Mouse (Mus musculus): ENCODE data around the gene Shisa8.
A peak's percentile ranks its signal among the peaks of the same experiment; 100 is the strongest.
"Not testable (repeated sequence)": the region's sequence is repeated elsewhere in the genome, so short reads cannot be mapped to it uniquely, and the experiment has no call there.

Gene Shisa8

DNA sequence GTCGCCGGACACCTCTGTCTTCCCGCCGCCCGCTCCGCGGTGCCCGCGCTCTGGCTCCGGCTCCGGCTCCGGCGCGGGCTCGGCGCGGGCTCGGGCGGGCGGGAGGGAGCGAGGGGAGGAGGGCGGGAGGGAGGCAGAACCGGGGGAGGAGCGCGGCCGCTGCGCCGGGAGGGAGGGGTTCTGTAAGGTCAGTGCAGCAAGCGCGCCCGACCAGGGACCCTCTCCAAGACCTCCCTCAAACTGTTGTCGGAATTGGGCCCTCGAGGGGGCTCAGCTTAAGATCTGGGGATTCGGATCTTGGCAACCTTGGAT lies at the start of gene Shisa8:
Gene Shisa8 (minus strand): TSS at position 64 of the 312 bp plus-strand sequence.
- DNase-seq: peak; percentile 74 to 77

DNA sequence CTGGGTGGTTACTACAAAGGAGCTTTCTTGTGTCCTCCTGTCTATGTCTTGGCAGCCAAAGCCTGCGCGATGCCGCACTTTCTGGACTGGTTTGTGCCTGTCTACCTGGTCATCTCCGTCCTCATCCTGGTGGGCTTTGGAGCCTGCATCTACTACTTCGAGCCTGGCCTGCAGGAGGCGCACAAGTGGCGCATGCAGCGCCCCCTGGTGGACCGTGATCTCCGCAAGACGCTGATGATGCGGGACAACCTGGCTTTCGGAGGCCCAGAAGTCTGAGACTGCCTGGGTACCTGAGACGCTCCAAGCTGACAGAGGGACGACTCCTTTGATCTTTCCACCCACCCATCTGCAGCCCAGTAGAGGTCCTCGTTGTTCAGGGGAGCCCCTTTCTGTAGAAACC lies 46.9 kb upstream of the Shisa8 start:
- DNase-seq: peak; percentile 66 to 81

DNA sequence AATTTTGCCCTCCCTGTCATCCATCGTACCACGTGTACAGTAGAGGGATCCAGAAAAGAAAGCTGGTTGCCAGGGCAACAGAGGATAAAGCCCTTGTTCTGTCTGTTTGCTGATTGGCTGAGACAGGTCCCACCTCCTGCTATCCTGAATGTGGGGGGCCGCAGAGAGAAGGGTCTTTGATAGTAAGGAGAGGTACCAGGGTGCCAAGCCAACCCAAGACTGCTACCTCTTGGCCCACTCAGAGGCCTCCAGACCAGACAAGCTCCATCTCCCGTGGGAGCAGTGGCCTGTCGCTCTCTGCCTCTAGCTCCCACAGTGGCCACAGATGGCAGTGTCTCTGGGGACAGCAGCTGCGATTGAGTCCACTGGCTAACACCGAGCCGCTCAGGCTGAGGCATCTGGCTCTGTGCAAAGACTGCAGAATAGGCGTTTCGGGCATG lies 43.3 kb upstream of the Shisa8 start:
- DNase-seq: peak; percentile 74 to 81

DNA sequence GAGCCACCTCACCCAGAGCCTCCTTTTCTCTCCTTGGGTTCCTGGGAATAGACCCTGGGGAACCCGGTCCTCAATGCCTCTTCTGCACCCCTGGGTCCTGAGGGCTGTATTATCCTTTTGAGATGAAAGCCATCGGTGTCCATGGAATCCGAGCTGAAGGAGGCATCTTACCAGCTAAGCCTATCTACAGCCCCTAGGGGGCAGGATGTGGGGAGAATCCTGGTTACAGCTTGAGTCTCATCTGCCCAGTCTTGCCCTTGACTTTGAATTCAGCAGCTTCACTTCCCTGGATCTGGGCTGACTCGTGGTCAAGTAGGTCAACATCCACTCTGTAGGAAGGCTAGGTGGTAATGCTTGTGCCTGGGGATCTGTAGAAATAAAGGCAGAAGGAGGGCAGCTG lies 42.6 kb upstream of the Shisa8 start:
- DNase-seq: no peak

DNA sequence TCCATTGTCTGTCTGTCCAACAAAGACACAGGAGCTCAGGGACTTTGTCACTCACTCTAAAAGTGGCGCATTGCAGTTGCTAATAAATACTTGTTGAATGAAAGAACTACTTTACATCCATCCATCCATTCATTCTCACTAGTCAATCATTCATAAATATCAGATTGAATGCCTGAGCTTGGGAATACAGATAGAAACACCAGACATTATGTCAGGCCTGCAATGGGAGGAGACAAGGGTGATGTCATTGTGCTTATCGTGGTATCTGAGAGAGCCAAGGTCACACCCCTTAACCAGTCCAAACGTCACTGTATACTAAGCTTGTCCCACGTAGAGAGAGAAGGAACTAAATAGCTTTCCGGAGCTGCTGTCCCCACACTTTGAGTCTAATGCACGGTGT lies 39.5 kb upstream of the Shisa8 start, which contains the start of gene 1500009C09Rik:
Gene 1500009C09Rik (plus strand): TSS at position 301 of the 400 bp plus-strand sequence.
- no peak for DNase-seq

DNA sequence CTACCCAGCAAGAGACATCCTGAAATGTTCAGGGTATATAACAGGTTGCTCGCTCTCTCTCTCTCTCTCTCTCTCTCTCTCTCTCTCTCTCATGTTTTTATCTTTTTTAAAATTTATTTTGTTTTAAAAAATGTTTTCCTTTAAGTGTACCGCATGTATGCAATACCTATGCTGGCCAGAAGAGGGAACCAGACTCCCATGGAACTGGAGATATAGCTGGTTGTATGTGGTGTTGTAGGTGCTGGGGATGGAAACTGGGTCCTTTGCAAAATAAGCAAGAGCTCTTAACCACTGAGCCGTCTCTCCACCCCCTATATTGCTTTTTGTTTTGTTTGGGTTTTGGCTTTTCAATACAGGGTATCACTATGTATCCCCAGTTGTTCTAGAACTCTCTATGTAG lies 39.0 kb upstream of the Shisa8 start:
- DNase-seq: no peak

DNA sequence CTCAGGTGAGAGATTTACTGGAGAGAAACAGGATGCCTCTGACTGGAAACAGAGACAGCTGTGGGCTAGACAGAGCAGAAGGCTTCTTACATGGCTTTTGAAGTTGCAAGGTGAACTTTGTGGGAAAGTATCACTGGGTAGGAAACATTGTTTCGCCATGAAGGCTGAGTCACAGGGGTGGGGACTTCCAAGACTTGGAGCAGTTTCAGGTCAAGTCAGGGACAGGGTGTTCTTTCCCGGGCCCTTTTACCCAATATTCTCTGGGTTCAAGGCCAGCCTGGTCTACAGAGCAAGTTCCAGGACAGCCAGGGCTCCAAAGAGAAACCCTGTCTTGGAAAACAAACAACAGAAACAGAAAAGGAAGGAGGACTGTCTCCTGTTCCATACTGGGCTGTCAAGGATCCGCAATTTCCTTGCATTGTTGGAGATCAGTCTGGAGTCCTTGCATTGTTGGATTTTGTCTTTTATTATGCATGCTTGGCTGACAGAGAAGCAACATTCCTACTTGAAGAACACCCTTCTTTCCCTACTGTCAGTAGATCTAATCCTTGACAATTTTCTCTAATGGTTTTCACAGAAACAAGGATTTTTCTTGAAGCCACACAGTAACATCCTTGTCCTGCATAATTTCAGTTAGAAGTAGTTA lies 34.6 kb upstream of the Shisa8 start:
- DNase-seq: no peak

DNA sequence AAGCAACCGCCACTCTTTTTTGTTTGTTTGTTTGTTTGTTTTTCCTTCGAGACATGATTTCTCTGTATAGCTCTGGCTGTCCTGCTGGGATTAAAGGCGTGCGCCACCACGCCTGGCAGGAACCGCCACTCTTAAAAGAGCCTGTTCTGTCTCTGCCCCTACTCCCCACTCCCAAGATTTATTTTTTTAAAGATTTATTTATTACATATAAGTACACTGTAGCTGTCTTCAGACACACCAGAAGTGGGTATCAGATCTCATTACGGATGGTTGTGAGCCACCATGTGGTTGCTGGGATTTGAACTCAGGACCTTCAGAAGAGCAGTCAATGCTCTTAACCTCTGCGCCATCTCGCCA lies 32.2 kb upstream of the Shisa8 start:
- DNase-seq: not testable (repeated sequence)

DNA sequence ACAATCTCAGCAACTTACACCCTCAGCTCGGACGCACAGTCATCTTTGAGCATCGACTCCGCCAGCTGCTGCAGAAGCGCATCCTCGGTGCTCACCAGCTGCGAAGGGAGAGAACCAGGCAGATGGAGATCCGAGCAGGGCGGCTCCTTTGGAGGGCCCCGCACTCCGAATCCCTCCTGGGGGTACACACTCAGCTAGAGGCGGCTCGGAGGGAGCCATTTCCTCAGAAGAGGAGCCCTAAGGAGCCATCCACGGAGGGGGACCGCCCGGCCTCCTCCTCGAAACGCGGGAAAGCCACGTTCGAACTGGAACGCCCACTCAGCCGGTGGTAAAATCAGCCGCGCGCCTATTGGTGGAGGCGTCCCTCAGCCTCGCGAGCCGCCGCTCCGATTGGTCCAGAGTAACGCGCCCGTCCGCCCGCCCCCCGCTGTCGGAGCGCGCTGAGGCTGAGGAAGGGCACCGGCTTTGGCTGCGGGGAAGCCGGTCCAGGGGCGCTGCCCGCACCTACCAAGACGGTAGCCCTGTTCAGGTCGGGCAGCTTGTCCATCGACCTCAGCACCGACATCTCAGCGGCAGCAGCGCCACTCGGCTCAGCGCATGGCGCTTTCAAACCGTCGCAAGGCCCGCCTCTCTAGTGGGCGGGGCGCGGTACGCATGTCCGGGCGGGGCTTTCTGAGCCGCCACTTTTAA lies 31.6 kb upstream of the Shisa8 start, which contains the start of gene Cenpm:
Gene Cenpm (minus strand): TSS at position 634 of the 690 bp plus-strand sequence.
- DNase-seq: peak; percentile 94 to 95

DNA sequence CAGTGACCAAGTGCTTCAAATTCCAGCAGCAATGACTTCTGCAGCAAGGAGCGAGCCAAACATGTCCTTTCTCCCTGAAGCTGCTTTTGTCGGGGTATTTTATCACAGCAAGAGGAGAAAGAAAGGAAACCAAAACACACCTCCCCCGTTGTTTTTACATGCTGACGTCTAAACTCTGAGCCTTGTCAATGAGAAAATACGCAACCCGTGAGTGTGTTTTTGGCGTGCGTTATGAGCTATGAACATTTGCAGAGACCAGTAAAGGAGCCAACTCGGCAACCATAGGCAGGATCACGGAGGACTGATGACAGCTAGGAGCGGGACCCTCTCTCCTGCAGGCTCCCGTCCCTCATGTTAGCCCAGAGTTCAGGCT lies 31.1 kb upstream of the Shisa8 start:
- no peak for DNase-seq

DNA sequence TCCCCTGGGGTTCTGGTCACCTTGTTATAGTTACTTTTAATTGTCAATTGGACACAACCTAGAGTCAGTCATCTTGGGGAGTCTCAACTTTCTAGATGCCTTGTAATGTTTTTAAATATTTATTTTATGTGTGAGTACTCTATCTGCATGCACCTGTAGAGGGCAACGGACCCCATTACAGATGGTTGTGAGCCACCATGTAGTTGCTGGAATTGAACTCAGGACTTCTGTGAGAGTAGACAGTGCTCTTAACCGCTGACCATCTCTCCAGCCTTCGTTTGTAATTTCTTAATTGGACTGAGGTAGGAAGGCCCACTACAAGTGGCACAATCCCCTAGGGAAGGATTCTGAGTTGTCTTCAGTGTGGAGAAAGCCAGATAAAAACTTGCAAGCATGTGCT lies 30.7 kb upstream of the Shisa8 start:
- no peak for DNase-seq

DNA sequence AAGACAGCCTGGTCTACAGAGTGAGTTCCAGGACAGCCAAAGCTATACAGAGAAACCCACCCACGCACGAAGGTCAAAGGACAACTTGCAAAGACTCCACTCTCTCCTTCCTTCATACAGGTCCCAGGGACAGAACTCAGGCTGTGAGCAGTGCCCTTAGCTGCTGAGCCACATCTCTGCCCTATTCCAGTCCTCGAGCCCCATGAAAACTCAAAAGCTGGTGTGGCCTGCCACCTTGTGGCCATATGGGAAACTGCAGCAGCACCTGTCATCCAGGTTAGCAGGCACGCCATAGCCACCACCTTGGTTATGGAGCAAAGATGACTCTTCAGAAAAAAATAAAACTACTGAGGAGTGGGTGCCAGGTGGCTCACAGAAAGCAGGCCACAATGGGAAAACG lies 23.9 kb upstream of the Shisa8 start:
- peak; percentile 90 to 95 for DNase-seq

DNA sequence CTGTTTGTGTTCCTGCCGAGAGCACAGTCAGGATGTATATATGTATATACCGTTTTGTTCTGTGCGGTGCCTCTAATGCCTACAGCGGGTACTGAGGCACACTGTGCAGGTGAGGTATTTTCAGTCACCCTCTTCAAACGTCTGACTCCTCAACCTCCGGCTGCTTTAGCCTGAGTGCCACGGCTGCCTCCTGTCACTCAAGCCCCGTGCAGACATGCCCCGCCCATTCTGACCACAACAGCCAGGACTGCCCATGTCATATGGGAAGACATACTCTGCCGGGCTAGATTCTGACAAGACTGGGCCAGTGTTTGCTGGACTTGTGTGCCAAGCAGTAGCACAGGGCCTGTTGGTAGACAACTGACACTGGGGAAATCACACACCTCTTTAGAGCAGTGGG lies 23.0 kb upstream of the Shisa8 start:
- DNase-seq: no peak

DNA sequence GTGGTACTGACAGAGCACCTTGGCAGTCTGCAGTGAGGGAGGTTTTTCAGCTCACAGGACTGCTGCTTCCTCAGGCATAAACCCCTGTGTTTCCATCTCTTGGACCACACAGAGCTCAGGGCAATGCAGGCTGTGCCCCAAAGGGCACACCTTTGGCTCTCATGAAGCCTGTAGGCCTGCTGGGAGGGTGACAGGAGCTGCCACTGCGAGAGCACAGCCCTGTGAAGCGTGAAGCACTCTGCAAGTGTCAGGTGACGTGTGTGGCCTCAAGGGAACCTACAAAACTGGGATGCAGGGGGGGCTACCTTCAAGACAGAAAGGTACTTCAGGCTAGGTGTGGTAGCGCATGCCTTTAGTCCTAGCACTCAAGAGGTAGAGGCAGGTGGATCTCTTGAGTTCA lies 20.0 kb upstream of the Shisa8 start:
- DNase-seq: peak in 1 of 2 experiments; percentile 25

DNA sequence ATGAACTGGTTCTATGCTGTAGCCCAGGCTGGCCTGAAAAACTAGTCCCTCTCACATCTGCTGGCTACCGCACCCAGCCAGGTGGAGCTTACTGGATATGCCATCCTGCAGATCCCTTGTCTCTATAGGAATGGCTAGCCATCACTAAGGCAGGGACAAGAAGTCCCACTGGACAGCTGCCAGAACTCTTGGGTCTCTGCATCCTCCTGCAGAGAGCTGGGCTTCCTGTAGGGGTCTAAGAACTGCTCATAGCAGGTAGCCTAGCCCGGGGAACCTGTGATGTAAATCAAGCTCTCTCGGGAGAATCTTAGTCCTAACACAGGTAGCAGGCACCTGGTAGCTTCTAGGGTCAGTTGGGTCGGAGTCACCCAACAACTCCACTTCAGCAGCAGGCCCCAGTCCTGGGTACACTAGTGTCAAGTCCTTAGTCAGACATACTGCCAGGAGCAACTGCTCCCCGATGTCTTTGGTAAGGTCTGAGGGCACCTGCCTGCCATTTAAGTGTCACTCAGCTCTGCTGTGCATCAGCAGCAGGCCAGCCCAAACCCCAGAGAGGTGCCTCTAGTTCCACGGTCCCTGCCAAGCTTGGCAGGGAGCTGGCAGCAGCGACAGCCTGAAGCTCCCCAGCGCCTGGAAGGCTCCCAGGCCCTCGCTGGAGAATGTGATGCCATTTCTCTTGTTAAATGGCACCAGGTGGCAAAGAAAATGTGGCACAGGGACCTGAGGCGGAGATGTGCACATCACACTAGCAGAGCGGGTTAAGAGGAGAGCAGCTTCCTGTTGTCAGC lies 19.2 kb upstream of the Shisa8 start:
- DNase-seq: peak; percentile 89

DNA sequence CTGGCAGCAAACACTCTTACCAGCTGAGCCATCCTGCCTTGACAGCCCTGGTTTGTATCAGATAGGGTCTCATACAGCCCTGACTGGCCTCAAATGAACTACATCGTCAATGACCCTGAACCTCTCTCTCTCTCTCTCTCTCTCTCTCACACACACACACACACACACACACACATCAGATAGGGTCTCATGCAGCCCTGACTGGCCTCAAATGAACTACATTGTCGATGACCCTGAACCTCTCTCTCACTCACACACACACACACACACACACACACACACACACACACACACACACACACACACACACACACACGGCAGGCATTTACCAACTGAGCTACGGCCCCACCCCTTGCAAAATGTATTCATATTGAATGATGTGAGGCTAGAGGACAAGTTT lies 18.5 kb upstream of the Shisa8 start:
- no peak for DNase-seq

DNA sequence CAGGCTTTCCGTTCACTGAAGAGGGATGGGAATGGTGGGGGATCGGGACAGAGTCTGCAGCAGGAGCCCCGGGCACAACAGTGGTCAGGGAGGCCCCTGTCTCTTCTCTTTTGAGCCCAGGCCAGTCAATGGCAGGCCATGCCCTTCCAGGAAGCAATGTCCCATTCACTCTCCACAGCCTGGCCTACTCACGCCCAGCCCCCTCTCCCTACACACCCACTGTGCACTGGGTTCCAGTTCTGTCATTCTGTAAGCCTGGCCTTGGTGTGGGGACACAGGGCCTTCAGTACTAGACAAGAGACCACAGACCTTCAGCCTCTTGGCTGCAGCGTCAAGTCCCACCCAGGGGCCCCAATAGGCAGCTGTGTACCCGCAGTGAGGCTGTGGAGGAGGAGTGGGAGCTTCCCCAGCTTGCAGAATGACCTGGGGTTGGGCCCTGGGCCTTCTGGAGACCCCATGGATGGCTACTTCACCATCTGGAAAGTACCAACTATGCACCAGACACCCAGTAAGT lies 17.5 kb upstream of the Shisa8 start:
- DNase-seq: no peak

DNA sequence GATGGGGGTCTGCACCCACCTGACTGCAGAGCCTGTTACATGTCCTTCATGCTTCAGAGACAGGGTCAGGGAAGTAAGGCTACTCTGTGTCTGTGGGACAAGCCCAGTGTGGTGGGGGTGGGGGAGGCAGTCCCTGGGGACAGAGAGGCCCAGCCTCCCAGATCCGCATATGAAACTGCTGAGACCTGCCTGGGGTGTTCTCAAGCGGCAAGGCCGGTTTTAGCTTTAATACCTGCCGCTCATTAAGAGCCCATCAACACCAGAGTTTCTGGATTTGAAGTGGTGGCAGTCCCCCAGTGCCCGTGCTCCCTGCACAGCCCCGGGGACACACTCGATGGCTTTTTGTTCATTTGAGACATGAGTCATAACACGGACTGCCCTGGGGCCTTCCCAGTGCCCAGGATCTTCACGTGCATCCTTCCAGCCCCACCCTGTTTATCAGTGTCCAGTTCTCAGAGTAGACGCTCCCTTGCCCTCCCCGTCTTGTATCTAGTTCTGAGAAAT lies 17.0 kb upstream of the Shisa8 start:
- DNase-seq: no peak

DNA sequence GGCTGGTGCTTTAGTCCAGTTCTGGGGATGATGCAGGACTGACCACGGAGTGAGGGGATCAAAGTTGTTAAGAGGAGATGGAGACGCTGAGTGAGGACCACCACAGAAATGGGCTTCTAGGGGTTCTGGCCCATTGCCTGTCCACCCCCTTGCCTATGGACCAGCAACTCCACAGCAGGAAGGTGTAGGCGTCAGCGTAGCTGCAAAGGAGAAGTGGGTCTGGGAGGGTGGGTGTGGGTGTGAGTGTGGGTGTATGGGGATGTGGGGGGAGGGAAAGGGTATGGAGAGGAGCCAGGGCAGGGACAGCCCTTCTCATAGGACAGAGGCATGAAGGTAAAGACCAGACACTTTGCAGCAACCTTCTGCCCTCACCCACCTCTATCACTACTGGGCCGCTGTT lies 13.2 kb upstream of the Shisa8 start:
- DNase-seq: no peak

DNA sequence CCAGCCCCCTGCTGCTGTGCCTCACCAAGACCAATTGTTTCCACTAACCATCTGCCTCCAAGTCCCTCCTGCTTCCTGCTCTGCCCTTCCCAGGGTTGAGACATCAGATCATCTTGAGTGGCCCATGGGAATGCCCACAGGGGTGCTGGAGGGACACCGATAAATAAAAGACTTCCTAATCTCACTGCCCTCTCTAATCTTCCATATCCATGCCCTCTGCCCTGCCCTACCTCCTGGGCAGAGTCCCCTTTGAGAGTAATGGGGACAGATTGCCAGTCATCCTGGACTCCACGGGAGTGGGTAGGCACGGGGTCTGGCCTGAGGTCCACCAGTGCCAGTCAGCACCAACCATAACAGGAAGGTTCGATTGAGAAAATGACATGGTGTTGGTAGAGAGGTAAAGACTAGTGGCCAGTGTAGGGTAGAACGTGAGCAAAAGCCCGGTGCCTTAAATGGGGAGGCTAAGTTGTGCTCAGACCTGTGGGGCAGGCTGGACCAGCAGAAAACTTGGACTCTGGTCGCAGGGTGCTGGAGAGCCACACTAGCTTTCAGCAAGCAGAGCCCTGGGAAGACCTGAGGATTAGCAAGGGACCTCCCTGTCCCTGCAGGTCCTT lies 12.1 kb upstream of the Shisa8 start:
- no peak for DNase-seq

DNA sequence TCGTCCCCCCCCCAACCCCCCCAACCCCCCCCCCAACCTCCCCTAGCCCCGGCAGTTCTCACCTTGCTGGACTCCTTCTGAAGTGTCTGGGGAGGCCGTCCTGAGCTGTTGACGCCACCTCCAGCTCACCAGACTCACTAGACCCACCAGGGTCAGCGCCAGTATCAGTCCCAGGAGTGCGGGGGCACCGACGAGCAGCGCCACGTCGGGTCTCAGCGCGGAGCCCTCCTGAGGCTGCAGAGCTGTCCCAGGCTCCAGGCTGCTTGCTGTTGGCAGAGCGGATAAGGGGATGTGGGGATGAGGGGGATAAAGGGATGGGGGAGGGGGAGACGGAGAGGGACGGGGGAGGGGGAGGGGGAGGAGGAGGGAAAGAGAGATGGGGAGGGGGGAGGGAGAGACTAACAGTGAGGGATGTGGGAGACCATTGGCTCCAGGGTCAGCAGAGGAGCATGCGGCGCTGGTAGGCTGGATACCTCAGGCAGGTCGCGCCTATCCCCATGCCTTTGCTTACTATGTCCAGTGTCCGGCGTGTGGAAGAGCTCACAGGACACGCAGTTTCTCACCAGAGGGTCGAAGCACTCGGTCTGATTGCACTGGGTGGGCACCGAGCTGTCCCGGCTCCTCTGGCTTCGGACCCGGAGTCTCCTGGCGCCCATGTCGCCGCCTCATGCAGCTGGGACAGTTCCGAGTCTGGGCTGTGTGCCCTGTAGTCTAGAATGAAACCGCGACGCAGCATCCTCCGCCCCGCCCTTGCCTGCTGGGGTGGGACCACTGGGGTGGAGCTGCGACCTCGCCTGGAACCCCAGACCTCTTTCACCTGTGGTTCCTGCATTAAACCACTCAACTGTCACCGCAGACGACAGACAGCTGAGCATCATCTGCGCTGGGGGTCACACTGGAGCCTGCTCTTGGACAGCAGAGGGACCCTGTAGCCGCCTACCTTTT lies 11.3 kb upstream of the Shisa8 start, which contains the start of gene Tnfrsf13c:
Gene Tnfrsf13c (minus strand): TSS at position 713 of the 945 bp plus-strand sequence.
- peak; percentile 29 to 49 for DNase-seq

DNA sequence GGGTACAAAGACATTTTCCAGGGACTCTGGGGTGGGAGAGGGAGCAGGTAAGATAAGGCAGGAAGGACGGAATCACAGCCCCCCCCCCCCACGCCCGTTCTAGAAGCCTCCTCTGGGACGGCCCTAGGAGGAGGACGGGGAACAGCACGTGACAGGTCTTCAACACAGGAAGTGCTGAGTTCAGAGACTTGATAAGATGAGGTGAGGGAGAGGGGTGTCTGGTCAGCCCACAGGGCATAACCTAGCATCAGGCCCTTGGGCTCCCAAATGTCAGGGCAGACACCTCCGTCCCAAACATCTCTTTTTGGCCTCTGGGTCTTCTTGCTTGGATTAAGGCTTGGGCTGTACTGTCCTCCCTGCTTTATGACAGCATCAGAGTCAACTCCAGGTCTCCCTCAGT lies 10.6 kb upstream of the Shisa8 start:
- no peak for DNase-seq
